Mouse (Mus musculus) liver, embryonic 16.5 days (tissue): ENCODE measurements at regions not wholly inside any gene's neighbourhood (a gene's known extent, or its start where the extent isn't known, plus 50 kb on each side); places are given as distances from the start of the nearest gene placed in this dataset.

Experiments used
- ATAC-seq: fragments of 200-750 bp; cut with Nextera tagmentation; 2 replicates; pipeline ENCODE4 v1.8.0; 2017; ENCODE audit warnings: low read depth, mild to moderate bottlenecking, moderate number of reproducible peaks, moderate library complexity
- H3K27ac ChIP-seq: fragments of 300-500 bp; sonication (generic); 2 replicates; pipeline ENCODE4 v1.5.1; 2014; ENCODE audit warnings: mild to moderate bottlenecking, low read length
- H3K27me3 ChIP-seq: fragments of 300-500 bp; sonication (generic); 2 replicates; pipeline ENCODE4 v1.6.1; 2014; ENCODE audit warnings: low read depth, low read length, mixed read lengths; ENCODE audit not compliant: control insufficient read depth, insufficient read depth
- H3K36me3 ChIP-seq: fragments of 300-500 bp; sonication (generic); 2 replicates; pipeline ENCODE4 v1.6.1; 2014; ENCODE audit warnings: mild to moderate bottlenecking; ENCODE audit not compliant: control insufficient read depth, insufficient read depth
- H3K4me1 ChIP-seq: fragments of 300-500 bp; sonication (generic); 2 replicates; pipeline ENCODE4 v1.6.1; 2014; ENCODE audit warnings: low read depth, low read length, mixed read lengths; ENCODE audit not compliant: control insufficient read depth
- H3K4me2 ChIP-seq: fragments of 300-500 bp; sonication (generic); 2 replicates; pipeline ENCODE4 v1.6.1; 2014; ENCODE audit warnings: low read depth, low read length, mixed read lengths
- H3K4me3 ChIP-seq: fragments of 300-500 bp; sonication (generic); 2 replicates; pipeline ENCODE4 v1.5.1; 2014; ENCODE audit warnings: low read depth, mild to moderate bottlenecking, low read length
- H3K9ac ChIP-seq: fragments of 300-500 bp; sonication (generic); 2 replicates; pipeline ENCODE4 v1.6.1; 2014; ENCODE audit warnings: low read depth, low read length
- H3K9me3 ChIP-seq: fragments of 300-500 bp; sonication (generic); replicated peaks from 2 replicates; pipeline ENCODE4 v1.6.1; 2016; ENCODE audit warnings: low read length; ENCODE audit not compliant: control insufficient read depth
- WGBS: fragments of 180-500 bp; shearing (Covaris S2); extraction: QIAGEN DNeasy Blood & Tissue Kit; methylation state at CpG from one replicate; pipeline ENCODE4 v1.1.7; 2014; ENCODE audit not compliant: insufficient replicate concordance; 5-methylcytosine and 5-hydroxymethylcytosine counted together

DNA sequence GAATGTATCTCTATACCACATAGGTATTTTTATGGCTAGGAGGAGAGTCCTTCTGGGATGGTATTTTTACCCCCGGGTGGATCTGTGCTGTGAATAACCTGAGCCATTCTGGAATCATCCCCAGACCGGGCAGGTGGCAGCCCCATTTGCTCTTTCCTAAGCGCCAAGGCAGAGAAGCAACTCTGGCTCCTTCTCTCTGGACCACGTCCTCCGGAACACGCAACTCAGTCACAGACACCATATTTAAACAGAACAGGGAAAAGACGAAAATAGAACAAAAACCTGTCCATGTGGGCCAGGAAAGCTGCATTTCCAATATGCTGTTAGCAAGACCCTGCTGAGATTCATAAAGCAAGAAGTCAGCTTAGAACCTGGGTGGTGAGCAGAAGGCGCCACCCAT lies 389.6 kb downstream of the Bcl11a start:
- no peak for ATAC-seq
- Histone ChIP-seq H3K36me3 (no peaks in the 10 kb centered on the region), H3K4me2 (no peak overlapping the region), H3K27me3 (no peaks in the 10 kb centered on the region), H3K4me3 (no peak overlapping the region), H3K4me1 (no peaks in the 10 kb centered on the region), H3K9ac (no peak overlapping the region), H3K27ac (no peak overlapping the region), H3K9me3 (no peaks in the 10 kb centered on the region)
- 72% methylated on average over 8 of the region's 8 CpGs for WGBS

DNA sequence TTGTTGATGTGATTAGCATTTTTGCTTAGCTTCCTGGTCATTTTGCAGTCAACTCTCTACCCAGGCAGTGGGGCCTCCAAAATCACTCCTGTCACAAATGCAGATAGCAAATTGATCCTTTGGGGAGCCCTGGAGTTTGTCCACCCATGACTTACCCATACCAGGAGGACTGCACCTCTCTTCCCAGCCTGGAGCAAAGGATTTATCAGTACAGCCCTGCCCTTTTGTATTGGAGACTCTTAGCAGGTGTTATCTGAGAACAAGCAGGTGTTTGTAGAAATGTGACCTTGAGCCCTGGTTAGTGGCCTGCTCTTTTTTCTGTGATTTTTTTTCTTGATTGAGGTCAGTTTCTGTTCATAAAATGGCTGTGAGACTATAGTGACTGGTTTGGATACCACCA lies 392.6 kb downstream of the Bcl11a start:
- H3K4me1 ChIP-seq, result no peaks in the 10 kb centered on the region
- H3K9ac ChIP-seq, result no peak overlapping the region
- no peak overlapping the region for H3K4me3 ChIP-seq
- H3K36me3 ChIP-seq, result no peaks in the 10 kb centered on the region
- no peak for ATAC-seq
- no peak overlapping the region for H3K27ac ChIP-seq
- no peaks in the 10 kb centered on the region for H3K9me3 ChIP-seq
- H3K4me2 ChIP-seq, result no peak overlapping the region
- H3K27me3 ChIP-seq, result no peaks in the 10 kb centered on the region

DNA sequence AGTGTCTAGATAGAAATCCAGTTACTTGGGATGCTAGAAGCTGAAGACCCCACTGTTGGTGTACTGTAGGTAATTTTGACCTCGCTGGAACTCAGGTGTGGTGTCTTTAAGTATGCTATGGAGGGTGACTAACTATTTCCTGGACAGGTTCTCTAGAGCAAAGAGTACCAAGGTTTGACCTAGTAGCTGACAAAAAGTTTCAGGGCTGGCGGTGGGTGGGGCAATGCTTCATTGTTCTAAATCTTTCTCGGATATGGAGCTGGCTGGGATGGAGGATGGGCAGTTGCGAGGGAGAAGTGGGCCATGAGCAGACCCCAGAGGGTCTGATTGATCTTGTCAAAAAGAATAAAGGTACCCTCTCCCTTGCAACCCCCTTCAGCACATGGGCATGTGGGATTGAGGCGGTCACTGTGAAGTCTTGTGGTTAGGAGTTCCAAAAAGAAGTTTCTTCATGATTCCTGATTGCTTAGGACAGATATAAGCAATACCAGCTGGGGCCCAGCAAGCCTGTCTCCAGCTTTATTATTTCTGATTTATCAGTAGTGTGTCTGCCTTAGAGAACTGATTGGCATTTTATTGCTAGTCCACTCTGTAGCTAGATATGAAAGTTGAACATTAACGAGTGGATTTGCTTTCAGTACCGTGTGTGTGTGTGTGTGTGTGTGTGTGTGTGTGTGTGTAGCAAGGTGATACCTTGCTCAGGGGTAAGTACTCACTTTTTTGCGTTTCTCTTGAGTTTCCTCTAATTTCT lies 394.9 kb downstream of the Bcl11a start:
- no peak overlapping the region for H3K4me2 ChIP-seq
- H3K9ac ChIP-seq, result no peak overlapping the region
- no peaks in the 10 kb centered on the region for H3K36me3 ChIP-seq
- no peak for ATAC-seq
- H3K27ac ChIP-seq, result no peak overlapping the region
- H3K9me3 ChIP-seq, result no peaks in the 10 kb centered on the region
- no peaks in the 10 kb centered on the region for H3K4me1 ChIP-seq
- no peak overlapping the region for H3K4me3 ChIP-seq
- no peaks in the 10 kb centered on the region for H3K27me3 ChIP-seq
- 55% methylated on average over 8 of the region's 8 CpGs for WGBS

DNA sequence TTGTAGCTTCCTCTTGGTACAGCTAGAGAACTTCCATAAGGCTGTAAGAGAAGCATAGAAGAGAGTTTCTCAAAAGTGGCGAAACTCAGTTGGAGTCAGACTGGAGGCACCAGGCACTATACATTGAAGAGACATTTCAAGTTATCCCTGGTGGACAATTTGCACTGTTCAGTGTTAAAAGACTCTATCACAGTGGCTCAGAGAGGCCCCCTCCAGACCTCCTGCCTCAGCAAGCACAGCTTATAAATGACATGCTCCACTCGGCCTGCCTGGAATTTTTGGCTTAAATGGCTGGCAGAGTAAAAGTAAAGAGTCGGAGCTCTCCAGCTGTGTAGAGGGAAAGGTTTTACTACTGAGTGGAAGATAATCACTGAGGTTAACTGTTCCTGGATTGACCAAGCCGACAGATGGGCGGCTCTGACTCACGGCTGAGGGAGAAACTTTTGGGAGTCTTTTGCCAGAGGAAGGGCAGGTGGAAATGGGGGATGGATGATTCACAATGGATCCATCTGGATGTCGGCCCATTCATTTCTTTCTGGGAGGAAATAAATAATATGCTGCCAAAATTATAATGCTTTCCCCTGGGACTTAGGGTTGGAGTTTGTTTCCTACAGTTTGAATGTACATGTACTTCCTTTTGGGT lies 395.6 kb downstream of the Bcl11a start:
- H3K36me3 ChIP-seq, result no peaks in the 10 kb centered on the region
- no peak overlapping the region for H3K9ac ChIP-seq
- no peaks in the 10 kb centered on the region for H3K27me3 ChIP-seq
- H3K4me3 ChIP-seq, result no peak overlapping the region
- H3K4me1 ChIP-seq, result no peaks in the 10 kb centered on the region
- no peak overlapping the region for H3K27ac ChIP-seq
- no peak for ATAC-seq
- H3K9me3 ChIP-seq, result no peaks in the 10 kb centered on the region
- no peak overlapping the region for H3K4me2 ChIP-seq
- WGBS, result 66% methylated on average over 7 of the region's 7 CpGs

DNA sequence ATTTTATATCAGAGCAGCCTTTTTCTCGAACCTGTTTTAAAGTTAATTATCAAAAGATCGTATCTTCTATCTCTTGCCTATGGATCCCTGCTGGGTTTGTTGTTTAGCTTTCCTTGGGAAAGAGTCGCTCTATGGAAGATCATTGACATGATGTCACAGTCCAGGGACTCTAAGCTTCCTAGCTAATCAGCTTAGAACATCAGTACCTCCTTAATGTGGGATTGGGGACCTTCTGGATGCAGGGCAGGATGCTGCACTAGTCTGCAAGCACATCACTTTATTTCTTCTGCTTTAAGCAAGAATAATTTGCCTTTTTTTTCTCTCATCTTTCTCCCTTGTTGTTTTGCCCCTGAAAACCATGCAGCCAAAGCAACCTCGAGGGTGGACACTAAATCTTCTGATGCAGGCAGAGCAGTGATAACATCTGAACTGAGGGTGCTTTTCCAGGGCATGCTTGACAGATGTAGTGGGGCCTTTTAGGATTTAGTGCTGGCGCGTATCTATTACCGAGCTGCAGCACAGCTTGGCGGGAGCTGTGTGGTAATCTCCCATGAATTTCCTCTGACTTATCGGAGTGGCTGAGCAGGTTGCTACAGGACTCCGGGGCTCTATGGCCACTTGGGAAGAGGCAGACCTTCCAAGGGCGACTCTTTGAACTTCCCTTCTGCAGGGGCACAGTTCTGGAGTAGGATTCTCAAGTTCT lies 425.0 kb downstream of the Bcl11a start:
- Histone ChIP-seq H3K36me3 (no peaks in the 10 kb centered on the region), H3K9ac (no peak overlapping the region), H3K27ac (no peak overlapping the region), H3K4me3 (no peak overlapping the region), H3K27me3 (no peaks in the 10 kb centered on the region), H3K9me3 (no peaks in the 10 kb centered on the region), H3K4me2 (no peak overlapping the region), H3K4me1 (no peaks in the 10 kb centered on the region)
- no peak for ATAC-seq
- WGBS, result 47% methylated on average over 11 of the region's 11 CpGs

DNA sequence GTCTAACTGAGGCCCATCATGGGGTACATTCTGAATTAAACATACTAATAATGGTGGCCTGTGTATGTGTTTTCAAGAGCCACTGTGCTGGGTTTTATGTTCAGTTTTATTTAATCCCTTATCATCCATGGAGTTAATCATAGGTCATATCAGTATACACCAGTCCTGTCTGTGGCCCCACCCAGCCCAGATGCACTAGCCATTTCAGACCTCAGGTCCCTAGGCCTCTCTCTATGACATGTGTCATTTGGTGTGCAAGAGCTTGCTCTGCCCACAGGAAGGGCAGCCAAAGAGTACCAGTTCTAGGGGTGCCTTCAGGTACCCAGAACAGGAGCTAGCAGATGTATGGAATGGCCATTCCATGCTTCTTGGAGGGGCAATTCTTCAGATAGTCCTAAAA lies 437.7 kb downstream of the Bcl11a start:
- H3K9ac ChIP-seq, result no peak overlapping the region
- H3K36me3 ChIP-seq, result no peaks in the 10 kb centered on the region
- H3K27ac ChIP-seq, result no peak overlapping the region
- H3K4me1 ChIP-seq, result no peaks in the 10 kb centered on the region
- no peaks in the 10 kb centered on the region for H3K27me3 ChIP-seq
- H3K9me3 ChIP-seq, result no peaks in the 10 kb centered on the region
- peak; percentile 60 for ATAC-seq
- no peak overlapping the region for H3K4me3 ChIP-seq
- no peak overlapping the region for H3K4me2 ChIP-seq

DNA sequence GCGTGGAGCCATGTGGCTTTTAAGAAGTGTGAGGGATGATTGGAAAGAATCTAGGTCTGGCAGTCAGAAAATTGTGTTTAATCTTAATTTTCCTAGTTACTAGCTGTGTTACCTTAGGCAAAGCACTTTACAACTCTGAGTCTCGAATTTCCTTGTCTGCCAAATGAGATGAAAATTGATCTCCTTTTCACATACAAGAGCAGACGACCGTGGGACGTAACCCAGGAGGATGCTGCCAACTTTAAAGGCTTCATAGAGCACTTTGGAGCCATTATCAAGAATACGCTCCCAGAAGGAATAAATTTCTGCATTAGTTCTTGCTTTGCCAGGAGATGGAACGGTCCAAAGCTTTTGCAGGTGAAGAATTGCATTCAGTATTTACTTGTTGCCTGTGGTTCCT lies 457.6 kb downstream of the Bcl11a start:
- H3K9me3 ChIP-seq, result no peaks in the 10 kb centered on the region
- H3K4me1 ChIP-seq, result no peaks in the 10 kb centered on the region
- 58% methylated on average over 7 of the region's 7 CpGs for WGBS

DNA sequence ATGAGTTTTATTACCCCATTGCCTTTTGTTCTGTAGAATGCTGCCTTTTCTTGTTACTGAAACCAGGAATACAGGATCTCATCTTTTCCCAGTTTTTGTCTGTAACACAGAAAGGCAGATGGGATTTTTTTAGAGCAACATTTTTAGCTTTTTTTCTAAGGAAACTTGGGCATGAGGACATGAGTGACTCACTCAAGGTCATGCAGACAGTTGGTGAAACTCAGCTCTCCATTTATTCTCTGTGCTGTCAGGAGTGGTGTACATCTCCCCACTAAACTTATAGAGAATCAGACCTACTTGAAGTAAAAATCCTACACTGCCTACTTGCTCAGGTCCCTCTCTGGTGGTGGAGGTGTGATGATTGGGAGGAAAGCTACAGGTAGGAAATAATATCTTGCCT lies 459.9 kb downstream of the Bcl11a start:
- Histone ChIP-seq H3K27ac (no peak overlapping the region), H3K4me3 (no peak overlapping the region), H3K36me3 (no peaks in the 10 kb centered on the region), H3K9me3 (no peaks in the 10 kb centered on the region), H3K9ac (no peak overlapping the region), H3K27me3 (no peaks in the 10 kb centered on the region), H3K4me2 (no peak overlapping the region), H3K4me1 (no peaks in the 10 kb centered on the region)
- no peak for ATAC-seq

More for the DNA sequence above, 457.6 kb downstream of the Bcl11a start:
- Histone ChIP-seq H3K9ac (no peak overlapping the region), H3K4me2 (no peak overlapping the region), H3K4me3 (no peak overlapping the region), H3K27me3 (no peaks in the 10 kb centered on the region), H3K36me3 (no peaks in the 10 kb centered on the region), H3K27ac (no peak overlapping the region)
- ATAC-seq, result no peak

DNA sequence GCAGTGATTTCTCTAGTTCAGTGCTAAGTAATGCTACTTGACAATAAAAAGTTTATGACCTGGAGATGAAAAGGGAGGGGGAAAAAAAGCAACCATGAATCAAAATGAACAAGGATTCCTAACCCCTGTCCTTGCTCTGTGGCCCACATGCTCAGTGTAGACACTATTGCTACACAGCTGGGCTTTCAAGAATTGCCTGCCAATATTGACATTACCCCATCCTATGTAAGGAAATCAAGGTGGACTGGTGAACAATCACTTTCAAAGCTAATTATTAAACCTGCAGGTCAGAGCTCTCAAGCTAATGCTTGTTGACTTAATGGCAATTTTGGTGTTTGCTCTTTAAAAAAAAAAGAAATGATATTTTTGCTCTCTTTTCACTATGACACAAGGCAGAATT lies 491.8 kb downstream of the Bcl11a start:
- Histone ChIP-seq H3K4me2 (no peak overlapping the region), H3K9me3 (no peaks in the 10 kb centered on the region), H3K27me3 (peaks cover 4% of the 10 kb centered on the region; the same call in 1 of the 2 replicates), H3K27ac (no peak overlapping the region), H3K9ac (no peak overlapping the region), H3K4me3 (no peak overlapping the region), H3K4me1 (no peaks in the 10 kb centered on the region), H3K36me3 (no peaks in the 10 kb centered on the region)
- peak; percentile 85 for ATAC-seq
